Mouse (Mus musculus) limb, embryonic 13.5 days (tissue): ENCODE measurements around the gene Olfr1274-ps. TPM values are rescaled to one million over a fixed set of nuclear protein-coding genes. Genes with fewer than 3 reads are reported as not detected.
"Not testable (repeated sequence)": the region's sequence is repeated elsewhere in the genome, so short reads cannot be mapped to it uniquely, and the experiment has no call there.

Experiments used
- ATAC-seq: fragments of 200-750 bp; cut with Nextera tagmentation; 2 replicates; pipeline ENCODE4 v1.8.0; 2017; ENCODE audit warnings: low read depth, moderate number of reproducible peaks, moderate TSS enrichment; ENCODE audit not compliant: low FRiP score
- H3K27ac ChIP-seq: fragments of 300-500 bp; sonication (generic); 2 replicates; pipeline ENCODE4 v1.5.1; 2015; ENCODE audit warnings: inconsistent platforms, mild to moderate bottlenecking, moderate library complexity
- H3K27me3 ChIP-seq: fragments of 300-500 bp; sonication (generic); 2 replicates; pipeline ENCODE4 v1.6.1; 2015; ENCODE audit warnings: mild to moderate bottlenecking, inconsistent platforms
- H3K36me3 ChIP-seq: fragments of 300-500 bp; sonication (generic); 2 replicates; pipeline ENCODE4 v1.6.1; 2015; ENCODE audit warnings: inconsistent platforms, mild to moderate bottlenecking, moderate library complexity
- H3K4me1 ChIP-seq: fragments of 300-500 bp; sonication (generic); 2 replicates; pipeline ENCODE4 v1.6.1; 2015; ENCODE audit warnings: inconsistent platforms
- H3K4me2 ChIP-seq: fragments of 300-500 bp; sonication (generic); replicated peaks from 2 replicates; pipeline ENCODE4 v1.6.1; 2015; ENCODE audit warnings: inconsistent platforms, mild to moderate bottlenecking, moderate library complexity
- H3K4me3 ChIP-seq: fragments of 300-500 bp; sonication (generic); 2 replicates; pipeline ENCODE4 v1.5.1; 2015; ENCODE audit warnings: moderate library complexity, mild to moderate bottlenecking, inconsistent platforms
- H3K9ac ChIP-seq: fragments of 300-500 bp; sonication (generic); 2 replicates; pipeline ENCODE4 v1.6.1; 2015; ENCODE audit warnings: mild to moderate bottlenecking, inconsistent platforms
- H3K9me3 ChIP-seq: fragments of 300-500 bp; sonication (generic); 2 replicates; pipeline ENCODE4 v1.6.1; 2016; ENCODE audit warnings: inconsistent platforms
- WGBS: fragments of 180-500 bp; shearing (Covaris S2); methylation state at CpG from one replicate; pipeline ENCODE4 v1.1.7; 2015; 5-methylcytosine and 5-hydroxymethylcytosine counted together
- polyA plus RNA-seq: library from polyadenylated mRNA; unstranded; fragments of >200 nt; fragmentation: Nextera tagmentation; extraction: Ambion mirVana; gene quantifications from 2 replicates; pipeline ENCODE4 v1.2.1, GENCODE M21; 2015

The Olfr1274-ps gene
- not detected in 2 replicates for polyA plus RNA-seq

- ATAC-seq, H3K36me3 ChIP-seq, H3K4me3 ChIP-seq, H3K4me2 ChIP-seq, H3K27me3 ChIP-seq, H3K27ac ChIP-seq, H3K9ac ChIP-seq, H3K4me1 ChIP-seq, H3K9me3 ChIP-seq: not testable (repeated sequence)
- 79% methylated on average over 6 of the region's 7 CpGs for WGBS
Measured at GRCm38 (mm10) chr2:90398633-90399107, at the start of gene Olfr1274-ps. Gene Olfr1274-ps (plus strand): TSS chr2:90398683.

GRCm38 (mm10) chr2:90351047-90351446, 47.4 kb upstream of the Olfr1274-ps start:
- H3K9me3 ChIP-seq, H3K4me2 ChIP-seq, H3K4me1 ChIP-seq, H3K27ac ChIP-seq, H3K9ac ChIP-seq, ATAC-seq, H3K27me3 ChIP-seq, H3K4me3 ChIP-seq, H3K36me3 ChIP-seq: not testable (repeated sequence)
- no CpG with 5 or more reads among the region's 6 CpGs for whole genome bisulfite sequencing

- not testable (repeated sequence) for H3K27ac ChIP-seq, H3K4me1 ChIP-seq, H3K4me2 ChIP-seq, H3K9me3 ChIP-seq, H3K9ac ChIP-seq, H3K36me3 ChIP-seq, H3K27me3 ChIP-seq, H3K4me3 ChIP-seq
- no CpG with 5 or more reads among the region's 3 CpGs for WGBS
- ATAC-seq: peak; percentile 61; the same call in 1 of the 2 replicates
Measured at GRCm38 (mm10) chr2:90351540-90351939, 46.9 kb upstream of the Olfr1274-ps start.

- H3K9me3 ChIP-seq, H3K27me3 ChIP-seq, H3K9ac ChIP-seq, ATAC-seq, H3K4me1 ChIP-seq, H3K4me2 ChIP-seq, H3K4me3 ChIP-seq, H3K27ac ChIP-seq, H3K36me3 ChIP-seq: not testable (repeated sequence)
- WGBS: no CpG with 5 or more reads among the region's 5 CpGs
Measured at GRCm38 (mm10) chr2:90359229-90359628, 39.3 kb upstream of the Olfr1274-ps start.

- ATAC-seq, H3K36me3 ChIP-seq, H3K27ac ChIP-seq, H3K4me1 ChIP-seq, H3K27me3 ChIP-seq, H3K9me3 ChIP-seq, H3K4me2 ChIP-seq, H3K9ac ChIP-seq, H3K4me3 ChIP-seq: not testable (repeated sequence)
- no CpG with 5 or more reads among the region's 4 CpGs for WGBS
Measured at GRCm38 (mm10) chr2:90360199-90360598, 38.3 kb upstream of the Olfr1274-ps start.

GRCm38 (mm10) chr2:90414110-90414821, 15.8 kb downstream of the Olfr1274-ps start:
- WGBS: 75% methylated on average over 4 of the region's 4 CpGs
- peak; percentile 44; the same call in 1 of the 2 replicates for ATAC-seq

GRCm38 (mm10) chr2:90422282-90422681, 23.8 kb downstream of the Olfr1274-ps start:
- H3K4me1 ChIP-seq, H3K36me3 ChIP-seq, H3K4me2 ChIP-seq, H3K4me3 ChIP-seq, H3K27me3 ChIP-seq, ATAC-seq, H3K9ac ChIP-seq, H3K9me3 ChIP-seq, H3K27ac ChIP-seq: not testable (repeated sequence)
- 89% methylated on average over 6 of the region's 6 CpGs for WGBS

More at GRCm38 (mm10) chr2:90414110-90414821, 15.8 kb downstream of the Olfr1274-ps start:
- not testable (repeated sequence) for H3K27me3 ChIP-seq, H3K36me3 ChIP-seq, H3K9ac ChIP-seq, H3K4me3 ChIP-seq, H3K27ac ChIP-seq, H3K9me3 ChIP-seq, H3K4me1 ChIP-seq, H3K4me2 ChIP-seq

GRCm38 (mm10) chr2:90424937-90425336, 26.5 kb downstream of the Olfr1274-ps start:
- not testable (repeated sequence) for H3K27ac ChIP-seq, H3K9me3 ChIP-seq, H3K9ac ChIP-seq, H3K4me1 ChIP-seq, ATAC-seq, H3K27me3 ChIP-seq, H3K4me3 ChIP-seq, H3K4me2 ChIP-seq, H3K36me3 ChIP-seq
- no CpG with 5 or more reads among the region's 4 CpGs for WGBS

GRCm38 (mm10) chr2:90428988-90429717, 30.7 kb downstream of the Olfr1274-ps start:
- H3K4me3 ChIP-seq, H3K9ac ChIP-seq, H3K4me1 ChIP-seq, H3K27ac ChIP-seq, H3K27me3 ChIP-seq, H3K36me3 ChIP-seq, H3K9me3 ChIP-seq, H3K4me2 ChIP-seq, ATAC-seq: not testable (repeated sequence)
- WGBS: 100% methylated on average over 1 of the region's 11 CpGs

- no CpG with 5 or more reads among the region's 4 CpGs for WGBS
- H3K9me3 ChIP-seq, H3K4me3 ChIP-seq, H3K4me2 ChIP-seq, H3K27ac ChIP-seq, H3K4me1 ChIP-seq, H3K27me3 ChIP-seq, H3K9ac ChIP-seq, H3K36me3 ChIP-seq: not testable (repeated sequence)
- ATAC-seq: peak; percentile 61; the same call in 1 of the 2 replicates
Measured at GRCm38 (mm10) chr2:90429782-90430181, 31.3 kb downstream of the Olfr1274-ps start.

GRCm38 (mm10) chr2:90437453-90437852, 39.0 kb downstream of the Olfr1274-ps start:
- not testable (repeated sequence) for H3K4me1 ChIP-seq, H3K4me3 ChIP-seq, ATAC-seq, H3K9ac ChIP-seq, H3K9me3 ChIP-seq, H3K4me2 ChIP-seq, H3K36me3 ChIP-seq, H3K27me3 ChIP-seq, H3K27ac ChIP-seq
- 92% methylated on average over 1 of the region's 5 CpGs for WGBS

GRCm38 (mm10) chr2:90440169-90440568, 41.7 kb downstream of the Olfr1274-ps start:
- H3K27ac ChIP-seq, ATAC-seq, H3K9ac ChIP-seq, H3K4me3 ChIP-seq, H3K9me3 ChIP-seq, H3K27me3 ChIP-seq, H3K4me2 ChIP-seq, H3K36me3 ChIP-seq, H3K4me1 ChIP-seq: not testable (repeated sequence)
